In the genomic region with DNA sequence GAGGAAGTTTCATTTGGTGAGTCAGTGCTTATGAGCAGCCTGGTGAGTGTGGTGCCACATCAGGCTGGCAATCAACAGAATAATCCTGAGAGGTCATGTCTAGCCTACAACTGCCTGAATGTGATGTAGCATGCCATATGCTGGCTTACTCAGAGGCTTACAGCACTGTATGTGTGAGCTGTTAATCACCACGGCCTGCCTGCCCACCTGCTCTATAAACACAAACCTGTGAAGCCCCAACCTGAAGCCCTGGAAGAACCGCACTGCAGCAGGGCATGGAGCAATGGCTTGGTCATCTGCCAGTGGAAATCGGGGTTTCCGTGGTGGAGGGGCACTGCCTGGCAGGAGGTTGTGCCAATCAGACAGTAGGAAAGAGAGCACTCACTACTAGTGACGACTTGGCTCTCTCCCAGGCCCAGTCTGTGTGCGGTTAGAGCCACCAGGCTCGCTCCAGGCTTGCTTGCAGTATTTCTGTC, we compare ENCODE assay signal across 14 mouse cellular contexts. TPM values are rescaled to one million over a fixed set of nuclear protein-coding genes. Genes with fewer than 3 reads are reported as not detected.
DNase-seq lines count a peak whose midpoint lies in the region; ATAC-seq lines count a peak whose summit lies in the region.
"Had no signal": no experiment of that assay in that cellular context is flagged by ENCODE, and none has a peak within 500 bp of the region (broad histone marks: within the 10 kb centered on the region; RNA-seq: fewer than 3 reads in every experiment).

No protein-coding gene starts in this region.

- no peak overlapping the region for H3K9ac ChIP-seq in heart, embryonic 16.5 days (ENCODE audit: low read length)
- no peak overlapping the region for H3K9ac ChIP-seq in midbrain, embryonic 15.5 days
- H3K9ac ChIP-seq: heart, embryonic 15.5 days; neural tube, embryonic 13.5 days; stomach, embryonic 15.5 days had no signal

- 68% methylated on average over 7 of the region's 7 CpGs for WGBS in heart, embryonic 16.5 days
- 85% methylated on average over 7 of the region's 7 CpGs for WGBS in midbrain, embryonic 15.5 days

- no peak for DNase-seq in heart, adult 9 months (ENCODE audit: low spot score in 2 of 2)
- peak; percentile 69 for DNase-seq in adipocyte (ENCODE audit: low spot score)
- DNase-seq in layer of hippocampus, adult 8-10 months (ENCODE audit: low spot score in 2 of 2): peak; percentile 52 to 70
- DNase-seq in right cerebral cortex, adult 18-20 months: peak; percentile 50
- no peak for DNase-seq in T-cell, adult 2 months (ENCODE audit: low spot score)
- no peak for DNase-seq in heart, postnatal 14 days
- DNase-seq: cerebellum, adult 18-20 months; lung, adult 2 months had no signal

- ATAC-seq in heart, embryonic 16.5 days (replicated peaks; ENCODE audit: extremely low read depth, insufficient read depth, low FRiP score): peak; percentile 25; the same call in 1 of the 2 replicates
- no peak for ATAC-seq in midbrain, embryonic 15.5 days (replicated peaks)

- H3K27me3 ChIP-seq in heart, embryonic 16.5 days (ENCODE audit: control insufficient read depth, insufficient read depth, low read length): no peaks in the 10 kb centered on the region
- no peaks in the 10 kb centered on the region for H3K27me3 ChIP-seq in midbrain, embryonic 15.5 days (replicated peaks)
- H3K27me3 ChIP-seq: heart, embryonic 15.5 days; neural tube, embryonic 13.5 days; stomach, embryonic 15.5 days had no signal

- H3K27ac ChIP-seq in heart, embryonic 16.5 days (ENCODE audit: low read length): peak overlapping the region; percentile 40
- H3K27ac ChIP-seq in midbrain, embryonic 15.5 days: no peak overlapping the region
- H3K27ac ChIP-seq: heart, embryonic 15.5 days; neural tube, embryonic 13.5 days; stomach, embryonic 15.5 days had no signal

- H3K4me2 ChIP-seq in heart, embryonic 16.5 days (ENCODE audit: low read depth, low read length): no peak overlapping the region
- H3K4me2 ChIP-seq in midbrain, embryonic 15.5 days: no peak overlapping the region
- H3K4me2 ChIP-seq: heart, embryonic 15.5 days; neural tube, embryonic 13.5 days; stomach, embryonic 15.5 days had no signal

- H3K4me3 ChIP-seq in heart, embryonic 16.5 days (ENCODE audit: low read length): no peak overlapping the region
- no peak overlapping the region for H3K4me3 ChIP-seq in midbrain, embryonic 15.5 days
- H3K4me3 ChIP-seq: heart, embryonic 15.5 days; neural tube, embryonic 13.5 days; stomach, embryonic 15.5 days had no signal

- intact Hi-C loops in heart, postnatal 14 days (cut with DNase I): no loop called here

- peaks cover 32% of the 10 kb centered on the region for H3K36me3 ChIP-seq in heart, embryonic 16.5 days (ENCODE audit: control insufficient read depth, insufficient read depth)
- peaks cover 52% of the 10 kb centered on the region for H3K36me3 ChIP-seq in midbrain, embryonic 15.5 days (replicated peaks)

- H3K9me3 ChIP-seq in heart, embryonic 16.5 days (replicated peaks; ENCODE audit: control insufficient read depth, low read length): no peaks in the 10 kb centered on the region
- H3K9me3 ChIP-seq in midbrain, embryonic 15.5 days: no peaks in the 10 kb centered on the region
- H3K9me3 ChIP-seq: G1E; heart, embryonic 15.5 days; neural tube, embryonic 13.5 days; stomach, embryonic 15.5 days had no signal

- peaks cover 37% of the 10 kb centered on the region for H3K4me1 ChIP-seq in heart, embryonic 16.5 days (ENCODE audit: control insufficient read depth, insufficient read depth, low read length)
- no peaks in the 10 kb centered on the region for H3K4me1 ChIP-seq in midbrain, embryonic 15.5 days
- H3K4me1 ChIP-seq: stomach, embryonic 15.5 days had no signal

RNA-seq across cellular contexts. Expression of a gene that starts 12.4 kb away (rescaled TPM):
- polyA plus RNA-seq in heart, embryonic 16.5 days (2015; fragmentation: Nextera tagmentation; extraction: Ambion mirVana): 61.5 and 62.0 TPM in 2 replicates
- total RNA-seq in layer of hippocampus, adult 8-10 months (2022): 10 to 100 TPM; 63.0 to 64.3 (median 64.0) TPM
- polyA plus RNA-seq in midbrain, embryonic 15.5 days (2015; fragmentation: Nextera tagmentation; extraction: Ambion mirVana): 90.3 and 92.5 TPM in 2 replicates
- 10 to 100 TPM; 41.2 to 43.1 TPM for total RNA-seq in heart, postnatal 14 days (2021)

RNA-seq across cellular contexts. Expression of a gene that starts 35.9 kb away (rescaled TPM):
- polyA plus RNA-seq in heart, embryonic 16.5 days (2015; fragmentation: Nextera tagmentation; extraction: Ambion mirVana): not detected in 2 replicates
- total RNA-seq in layer of hippocampus, adult 8-10 months (2022): 100 to 1,000 TPM in 1 of 4 experiments, 10 to 100 TPM in 3; 77.2 to 102 (median 98.0) TPM
- 1.1 TPM in 2 replicates for polyA plus RNA-seq in midbrain, embryonic 15.5 days (2015; fragmentation: Nextera tagmentation; extraction: Ambion mirVana)
- total RNA-seq in heart, postnatal 14 days (2021): not detected
- total RNA-seq: G1E had no signal
- polyA plus RNA-seq: G1E; neural tube, embryonic 13.5 days; stomach, embryonic 15.5 days had no signal

RNA-seq across cellular contexts. Expression of a gene that starts 46.6 kb away (rescaled TPM):
- not detected in 2 replicates for polyA plus RNA-seq in heart, embryonic 16.5 days (2015; fragmentation: Nextera tagmentation; extraction: Ambion mirVana)
- total RNA-seq in layer of hippocampus, adult 8-10 months (2022): not detected
- polyA plus RNA-seq in midbrain, embryonic 15.5 days (2015; fragmentation: Nextera tagmentation; extraction: Ambion mirVana): not detected in 2 replicates
- not detected for total RNA-seq in heart, postnatal 14 days (2021)
- total RNA-seq: G1E had no signal
- polyA plus RNA-seq: G1E; heart, embryonic 15.5 days; lung, adult 2 months; neural tube, embryonic 13.5 days; stomach, embryonic 15.5 days had no signal

Comparison
In these comparisons a context has a peak if more than half of its experiments do, and no peak if none do; other contexts are left out.
1. DNase-seq: peak in adipocyte (single experiment), layer of hippocampus, adult 8-10 months (2 of 2) and right cerebral cortex, adult 18-20 months (single experiment); none in heart, adult 9 months (0 of 2), T-cell, adult 2 months (single experiment) and heart, postnatal 14 days (0 of 2).
2. RNA of a gene that starts 35.9 kb away (total RNA-seq): 77.2 to 102 TPM in layer of hippocampus, adult 8-10 months; not detected in heart, postnatal 14 days; every median in the first group is over 10 times any median in the second.